Mouse (Mus musculus): ENCODE results near the gene Spata2. TPM values are rescaled to one million over a fixed set of nuclear protein-coding genes. Genes with fewer than 3 reads are reported as not detected.

Spata2 gene
- polyA plus RNA-seq, 1 experiment, result 30.5 TPM

DNA sequence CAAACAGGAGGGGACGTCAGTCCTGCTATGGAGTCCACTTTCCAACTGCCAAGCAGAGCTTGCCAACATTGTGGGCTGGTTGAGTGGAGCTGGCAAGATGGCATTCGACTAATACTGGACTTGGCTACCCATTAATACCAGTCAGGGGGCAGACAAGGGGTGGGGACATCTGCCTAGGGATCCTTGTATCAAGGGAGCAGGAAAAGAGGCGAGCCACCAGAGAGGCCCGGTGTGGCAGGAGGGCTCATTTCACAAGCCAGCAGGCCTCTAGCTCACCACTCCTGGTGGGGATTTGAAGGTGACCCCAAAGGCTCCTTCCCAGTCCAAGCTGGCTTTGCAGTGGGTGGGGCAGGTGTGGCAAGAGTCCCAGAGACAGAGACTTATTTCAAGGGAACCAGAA lies 10.0 kb downstream of the Spata2 start:
- Histone ChIP-seq H3K4me3 (no peak overlapping the region), H3K79me2 (ENCODE audit: control insufficient read depth, insufficient read depth) (peaks cover 51% of the 10 kb centered on the region), H3K36me3 (ENCODE audit: control insufficient read depth, insufficient read depth) (peaks cover 36% of the 10 kb centered on the region)

GRCm38 (mm10) chr2:167479501-167479900 lies 13.2 kb downstream of the Spata2 start:
- H3K27me3 ChIP-seq (ENCODE audit: control insufficient read depth, insufficient read depth, insufficient read length), result no peaks in the 10 kb centered on the region
- peaks cover 19% of the 10 kb centered on the region for H3K79me2 ChIP-seq (ENCODE audit: control insufficient read depth, insufficient read depth)
- no peak overlapping the region for H3ac ChIP-seq (ENCODE audit: control insufficient read depth, insufficient read length)
- no peak for TF ChIP-seq TCF12 (IDR thresholded peaks at IDR 0.05; ENCODE audit: insufficient read depth, poor library complexity, severe bottlenecking)
- no peak for TF ChIP-seq POLR2A (IDR thresholded peaks at IDR 0.05; ENCODE audit: insufficient read length, low read depth)
- no peak for TF ChIP-seq CEBPB (IDR thresholded peaks at IDR 0.05; ENCODE audit: insufficient read depth, poor library complexity, severe bottlenecking)
- TF ChIP-seq POLR2AphosphoS2 (IDR thresholded peaks at IDR 0.05; ENCODE audit: insufficient read length, low read depth), result no peak
- TF ChIP-seq TCF3 (IDR thresholded peaks at IDR 0.05; ENCODE audit: insufficient read length, low read depth), result no peak
- TF ChIP-seq E2F4 (IDR thresholded peaks at IDR 0.05; ENCODE audit: insufficient read depth), result no peak
- no peak for TF ChIP-seq USF1 (IDR thresholded peaks at IDR 0.05; ENCODE audit: low read depth)
- no peak for TF ChIP-seq REST (IDR thresholded peaks at IDR 0.05; ENCODE audit: insufficient read depth, insufficient read length)
- no peak for TF ChIP-seq MYOG (IDR thresholded peaks at IDR 0.05; ENCODE audit: control insufficient read depth in 1 of 3, insufficient read depth in 1 of 3, insufficient read length in 2 of 3, low read depth in 2 of 3)
- TF ChIP-seq MYOD1 (IDR thresholded peaks at IDR 0.05; ENCODE audit: control insufficient read depth in 1 of 3, insufficient read length in 2 of 3, low read depth in 2 of 3), result no peak
- no peak for TF ChIP-seq MAX (IDR thresholded peaks at IDR 0.05; ENCODE audit: low read depth)
- TF ChIP-seq SRF (IDR thresholded peaks at IDR 0.05; ENCODE audit: control insufficient read depth, insufficient read length, low read depth), result no peak
- H3K4me3 ChIP-seq, result no peak overlapping the region
- peaks cover 31% of the 10 kb centered on the region for H3K36me3 ChIP-seq (ENCODE audit: control insufficient read depth, insufficient read depth)
- H3K4me2 ChIP-seq (ENCODE audit: low read depth), result no peak overlapping the region

More for the DNA sequence above, 10.0 kb downstream of the Spata2 start:
- H3K27me3 ChIP-seq (ENCODE audit: control insufficient read depth, insufficient read depth, insufficient read length), result no peaks in the 10 kb centered on the region
- TF ChIP-seq TCF3 (IDR thresholded peaks at IDR 0.05; ENCODE audit: insufficient read length, low read depth), result no peak
- no peak for TF ChIP-seq E2F4 (IDR thresholded peaks at IDR 0.05; ENCODE audit: insufficient read depth)
- TF ChIP-seq SRF (IDR thresholded peaks at IDR 0.05; ENCODE audit: control insufficient read depth, insufficient read length, low read depth), result no peak
- no peak for TF ChIP-seq USF1 (IDR thresholded peaks at IDR 0.05; ENCODE audit: low read depth)
- TF ChIP-seq CEBPB (IDR thresholded peaks at IDR 0.05; ENCODE audit: insufficient read depth, poor library complexity, severe bottlenecking), result no peak
- no peak for TF ChIP-seq MYOD1 (IDR thresholded peaks at IDR 0.05; ENCODE audit: control insufficient read depth in 1 of 3, insufficient read length in 2 of 3, low read depth in 2 of 3)
- TF ChIP-seq TCF12 (IDR thresholded peaks at IDR 0.05; ENCODE audit: insufficient read depth, poor library complexity, severe bottlenecking), result no peak
- H3ac ChIP-seq (ENCODE audit: control insufficient read depth, insufficient read length), result no peak overlapping the region
- H3K4me2 ChIP-seq (ENCODE audit: low read depth), result no peak overlapping the region

DNA sequence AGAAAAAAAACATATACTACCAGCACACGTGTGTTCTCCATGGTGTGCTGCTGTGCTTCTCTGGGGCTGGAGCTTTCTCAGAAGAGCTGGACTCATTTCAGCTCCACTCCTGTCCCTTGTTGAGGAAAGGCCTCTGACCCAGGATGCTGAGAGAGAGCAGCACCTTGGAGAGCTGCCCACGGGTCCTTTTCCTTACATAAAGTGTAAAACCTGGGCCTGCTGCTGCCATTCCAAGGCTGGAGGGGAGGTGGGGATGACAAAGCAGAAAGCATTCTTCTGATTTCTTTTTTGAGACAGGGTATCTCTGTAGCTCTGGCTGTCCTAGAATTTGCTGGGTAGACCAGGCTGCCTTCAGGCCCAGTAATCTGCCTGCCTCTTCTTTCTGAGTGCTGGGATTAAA lies 14.6 kb downstream of the Spata2 start:
- Histone ChIP-seq H3K36me3 (ENCODE audit: control insufficient read depth, insufficient read depth) (peaks cover 31% of the 10 kb centered on the region), H3K4me2 (ENCODE audit: low read depth) (no peak overlapping the region), H3K79me2 (ENCODE audit: control insufficient read depth, insufficient read depth) (peaks cover 16% of the 10 kb centered on the region), H3K27me3 (ENCODE audit: control insufficient read depth, insufficient read depth, insufficient read length) (no peaks in the 10 kb centered on the region), H3K4me3 (no peak overlapping the region), H3ac (ENCODE audit: control insufficient read depth, insufficient read length) (no peak overlapping the region)
- TF ChIP-seq REST (IDR thresholded peaks at IDR 0.05; ENCODE audit: insufficient read depth, insufficient read length), result peak; percentile 9
- no peak for TF ChIP-seq TCF12 (IDR thresholded peaks at IDR 0.05; ENCODE audit: insufficient read depth, poor library complexity, severe bottlenecking)
- TF ChIP-seq POLR2AphosphoS2 (IDR thresholded peaks at IDR 0.05; ENCODE audit: insufficient read length, low read depth), result peak; percentile 20

GRCm38 (mm10) chr2:167476762-167477161 lies 15.9 kb downstream of the Spata2 start:
- no peaks in the 10 kb centered on the region for H3K27me3 ChIP-seq (ENCODE audit: control insufficient read depth, insufficient read depth, insufficient read length)
- peaks cover 5% of the 10 kb centered on the region for H3K79me2 ChIP-seq (ENCODE audit: control insufficient read depth, insufficient read depth)
- no peak overlapping the region for H3K4me2 ChIP-seq (ENCODE audit: low read depth)
- TF ChIP-seq TCF12 (IDR thresholded peaks at IDR 0.05; ENCODE audit: insufficient read depth, poor library complexity, severe bottlenecking) (no peak), POLR2AphosphoS2 (IDR thresholded peaks at IDR 0.05; ENCODE audit: insufficient read length, low read depth) (peak; percentile 82), POLR2A (IDR thresholded peaks at IDR 0.05; ENCODE audit: insufficient read length, low read depth) (peak; percentile 44), USF1 (IDR thresholded peaks at IDR 0.05; ENCODE audit: low read depth) (peak; percentile 43)
- H3K4me3 ChIP-seq, result no peak overlapping the region
- peaks cover 24% of the 10 kb centered on the region for H3K36me3 ChIP-seq (ENCODE audit: control insufficient read depth, insufficient read depth)
- no peak overlapping the region for H3ac ChIP-seq (ENCODE audit: control insufficient read depth, insufficient read length)

DNA sequence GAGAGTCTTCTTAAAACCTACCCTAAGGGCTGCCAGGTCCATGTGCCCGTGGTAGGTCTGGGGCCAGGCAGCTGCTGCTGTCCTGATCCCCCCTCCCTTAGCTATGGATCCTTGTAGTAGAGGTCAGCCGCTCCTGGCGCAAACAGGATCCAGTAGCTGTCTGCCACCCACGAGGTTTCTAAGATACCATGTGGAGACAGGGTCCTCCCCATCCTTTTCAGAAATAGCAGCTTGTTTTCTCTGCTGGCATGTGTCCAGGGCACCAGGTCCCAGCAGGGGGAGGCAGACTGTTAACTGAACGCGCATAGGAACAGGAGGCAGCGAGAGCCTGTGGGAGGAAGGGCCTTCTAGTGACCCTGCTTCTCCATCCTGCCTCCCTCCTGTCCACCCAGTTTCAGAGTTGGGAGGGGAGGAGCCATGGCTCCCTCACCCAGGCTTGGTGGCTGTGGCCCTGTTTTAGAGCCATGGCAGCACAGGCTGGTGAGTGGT lies 16.4 kb downstream of the Spata2 start:
- no peak overlapping the region for H3K4me2 ChIP-seq (ENCODE audit: low read depth)
- no peak overlapping the region for H3K4me3 ChIP-seq
- peaks cover 24% of the 10 kb centered on the region for H3K36me3 ChIP-seq (ENCODE audit: control insufficient read depth, insufficient read depth)
- no peak overlapping the region for H3ac ChIP-seq (ENCODE audit: control insufficient read depth, insufficient read length)
- no peaks in the 10 kb centered on the region for H3K27me3 ChIP-seq (ENCODE audit: control insufficient read depth, insufficient read depth, insufficient read length)
- TF ChIP-seq CEBPB (IDR thresholded peaks at IDR 0.05; ENCODE audit: insufficient read depth, poor library complexity, severe bottlenecking) (no peak), TCF3 (IDR thresholded peaks at IDR 0.05; ENCODE audit: insufficient read length, low read depth) (no peak), MYOG (IDR thresholded peaks at IDR 0.05; ENCODE audit: control insufficient read depth in 1 of 3, insufficient read depth in 1 of 3, insufficient read length in 2 of 3, low read depth in 2 of 3) (no peak), TCF12 (IDR thresholded peaks at IDR 0.05; ENCODE audit: insufficient read depth, poor library complexity, severe bottlenecking) (no peak), MYOD1 (IDR thresholded peaks at IDR 0.05; ENCODE audit: control insufficient read depth in 1 of 3, insufficient read length in 2 of 3, low read depth in 2 of 3) (no peak), POLR2AphosphoS2 (IDR thresholded peaks at IDR 0.05; ENCODE audit: insufficient read length, low read depth) (no peak)
- peaks cover 5% of the 10 kb centered on the region for H3K79me2 ChIP-seq (ENCODE audit: control insufficient read depth, insufficient read depth)
